Mouse (Mus musculus) CH12.LX (cell line): ENCODE results near the gene Klk5.

Experiments used
- CTCF ChIP-seq, 2 experiments: IDR thresholded peaks in 1 of 2; conservative IDR thresholded peaks in 1 of 2; 2 replicates each; pipeline ENCODE4 v1.5.1; 2011 to 2012; ENCODE audit warnings: low read depth in 2 of 2, low read length in 2 of 2, improper control_type of control experiment in 1 of 2, inconsistent platforms in 1 of 2, mild to moderate bottlenecking in 1 of 2, moderate library complexity in 1 of 2
- E2F4 ChIP-seq: IDR thresholded peaks from 2 replicates; pipeline ENCODE4 v1.6.1; 2011; ENCODE audit warnings: low read depth, low read length, improper control_type of control experiment; ENCODE audit not compliant: insufficient replicate concordance
- EP300 ChIP-seq: IDR thresholded peaks from 2 replicates; pipeline ENCODE4 v1.6.1; 2011; ENCODE audit warnings: low read length, improper control_type of control experiment
- IRF4 ChIP-seq: IDR thresholded peaks from 2 replicates; pipeline ENCODE4 v1.6.1; 2014; ENCODE audit warnings: low read depth, mild to moderate bottlenecking, inconsistent platforms, low read length, improper control_type of control experiment
- JUN ChIP-seq: IDR thresholded peaks from 2 replicates; pipeline ENCODE4 v1.6.1; 2011; ENCODE audit warnings: low read depth, mild to moderate bottlenecking, low read length, improper control_type of control experiment, moderate library complexity; ENCODE audit not compliant: insufficient read depth
- MAFK ChIP-seq: IDR thresholded peaks from 2 replicates; pipeline ENCODE4 v1.6.1; 2011; ENCODE audit warnings: low read length, improper control_type of control experiment; ENCODE audit not compliant: insufficient replicate concordance
- POLR2A ChIP-seq: IDR thresholded peaks from 2 replicates; pipeline ENCODE4 v1.6.1; 2011; ENCODE audit warnings: low read depth, mild to moderate bottlenecking, improper control_type of control experiment, low read length
- TCF12 ChIP-seq: IDR thresholded peaks from 2 replicates; pipeline ENCODE4 v1.6.1; 2014; ENCODE audit warnings: low read depth, mild to moderate bottlenecking, inconsistent platforms, low read length, improper control_type of control experiment
- USF1 ChIP-seq: IDR thresholded peaks from 2 replicates; pipeline ENCODE4 v1.6.1; 2014; ENCODE audit warnings: low read depth, mild to moderate bottlenecking, inconsistent platforms, low read length, improper control_type of control experiment
- ZNF384 ChIP-seq: IDR thresholded peaks from 2 replicates; pipeline ENCODE4 v1.6.1; 2012; ENCODE audit warnings: low read depth, low read length, improper control_type of control experiment, inconsistent platforms

- no peak for TF ChIP-seq CTCF (conservative IDR thresholded peaks at IDR 0.05 in 1 of 2, IDR thresholded peaks at IDR 0.05 in 1 of 2; ENCODE audit: low read depth in 2 of 2, low read length in 2 of 2)
- no peak for TF ChIP-seq EP300
- no peak for TF ChIP-seq POLR2A
- no peak for TF ChIP-seq TCF12
- no peak for TF ChIP-seq E2F4
- no peak; the same call in 1 of the 2 replicates for TF ChIP-seq ZNF384
- no peak for TF ChIP-seq IRF4
- no peak for TF ChIP-seq USF1
- no peak for TF ChIP-seq JUN
- TF ChIP-seq MAFK: no peak
Observed at GRCm38 (mm10) chr7:43796355-43796754, 45.4 kb upstream of the Klk5 start.
